Mouse (Mus musculus) heart, postnatal 0 days (tissue): Measurements from ENCODE around the gene Olfr799. TPM values are rescaled to one million over a fixed set of nuclear protein-coding genes. Genes with fewer than 3 reads are reported as not detected.

Experiments
- ATAC-seq: fragments of 200-750 bp; cut with Nextera tagmentation; 2 replicates; pipeline ENCODE4 v1.8.0; 2017; ENCODE audit warnings: low read depth, moderate number of reproducible peaks, moderate library complexity; ENCODE audit not compliant: insufficient read depth
- DNase-seq: peaks from one replicate; pipeline ENCODE4 v3.0.0-alpha.2; 2016; ENCODE audit warnings: low spot score
- H3K27ac ChIP-seq: fragments of 300-500 bp; sonication (generic); 2 replicates; pipeline ENCODE4 v1.5.1; 2014; ENCODE audit warnings: low read depth, mild to moderate bottlenecking
- H3K27me3 ChIP-seq: fragments of 300-500 bp; sonication (generic); 2 replicates; pipeline ENCODE4 v1.6.1; 2014; ENCODE audit warnings: low read length, mixed read lengths; ENCODE audit not compliant: control insufficient read depth, insufficient read depth
- H3K36me3 ChIP-seq: fragments of 300-500 bp; sonication (generic); replicated peaks from 2 replicates; pipeline ENCODE4 v1.6.1; 2014; ENCODE audit warnings: low read length, mixed read lengths; ENCODE audit not compliant: control insufficient read depth, insufficient read depth
- H3K4me1 ChIP-seq: fragments of 300-500 bp; sonication (generic); 2 replicates; pipeline ENCODE4 v1.6.1; 2014; ENCODE audit warnings: antibody characterized with exemption; ENCODE audit not compliant: control insufficient read depth, insufficient read depth
- H3K4me2 ChIP-seq: fragments of 300-500 bp; sonication (generic); 2 replicates; pipeline ENCODE4 v1.6.1; 2014; ENCODE audit warnings: low read depth, mild to moderate bottlenecking, low read length, moderate library complexity
- H3K4me3 ChIP-seq: fragments of 300-500 bp; sonication (generic); 2 replicates; pipeline ENCODE4 v1.5.1; 2014; ENCODE audit warnings: low read depth, low read length
- H3K9ac ChIP-seq: fragments of 300-500 bp; sonication (generic); replicated peaks from 2 replicates; pipeline ENCODE4 v1.6.1; 2014; ENCODE audit warnings: low read depth, low read length, mixed read lengths
- H3K9me3 ChIP-seq: fragments of 300-500 bp; sonication (generic); replicated peaks from 2 replicates; pipeline ENCODE4 v1.6.1; 2016; ENCODE audit warnings: low read length; ENCODE audit not compliant: control insufficient read depth
- CTCF ChIP-seq: IDR thresholded peaks from 2 replicates; pipeline ENCODE4 v1.5.1; 2016; ENCODE audit warnings: antibody characterized with exemption, control low read depth, low read depth
- EP300 ChIP-seq: IDR thresholded peaks from 2 replicates; pipeline ENCODE4 v1.6.1; 2016; ENCODE audit warnings: antibody characterized with exemption, low read depth
- WGBS: fragments of 180-500 bp; shearing (Covaris S2); extraction: QIAGEN DNeasy Blood & Tissue Kit; methylation state at CpG from one replicate; pipeline ENCODE4 v1.1.7; 2014; 5-methylcytosine and 5-hydroxymethylcytosine counted together
- polyA plus RNA-seq: library from polyadenylated mRNA; unstranded; fragments of >200 nt; fragmentation: Nextera tagmentation; extraction: Ambion mirVana; gene quantifications from 2 replicates; pipeline ENCODE4 v1.2.1, GENCODE M21; 2015
- total RNA-seq: library from RNA; depleted of rRNA; stranded (reverse); fragments of >200 nt; gene quantifications from 2 replicates; pipeline ENCODE4 v1.2.3, GENCODE M21; 2014; ENCODE audit warnings: low replicate concordance; rRNA removed

The Olfr799 gene
- total and polyA plus RNA-seq, 2 experiments from 2014 or later: not detected

GRCm38 (mm10) chr10:129657394-129657793 lies 20.1 kb downstream of the Olfr799 start, which contains the start of gene Olfr800:
Gene Olfr800, plus strand, starts transcription at chr10:129657694.
- TF ChIP-seq CTCF (no peak), EP300 (no peak)
- H3K36me3 ChIP-seq: no peaks in the 10 kb centered on the region
- no peak for ATAC-seq
- H3K9ac ChIP-seq: no peak within 1 kb of the TSS
- H3K27ac ChIP-seq: no peak within 1 kb of the TSS
- H3K9me3 ChIP-seq: no peaks in the 10 kb centered on the region
- H3K27me3 ChIP-seq: no peaks in the 10 kb centered on the region
- H3K4me2 ChIP-seq: no peak within 1 kb of the TSS
- H3K4me1 ChIP-seq: no peaks in the 10 kb centered on the region
- DNase-seq: no peak
- no peak within 1 kb of the TSS for H3K4me3 ChIP-seq

- Histone ChIP-seq H3K4me3 (no peak within 1 kb of the TSS), H3K9ac (no peak within 1 kb of the TSS), H3K36me3 (no peaks in the 10 kb centered on the region), H3K27me3 (no peaks in the 10 kb centered on the region), H3K4me1 (no peaks in the 10 kb centered on the region), H3K27ac (no peak within 1 kb of the TSS), H3K4me2 (no peak within 1 kb of the TSS), H3K9me3 (no peaks in the 10 kb centered on the region)
- DNase-seq (no peak), ATAC-seq (no peak)
- WGBS: 56% methylated on average over 1 of the region's 1 CpGs
- TF ChIP-seq EP300: no peak
- no peak for TF ChIP-seq CTCF
Measured at GRCm38 (mm10) chr10:129673765-129674164, 36.5 kb downstream of the Olfr799 start, which contains the start of gene Olfr801. Gene Olfr801, minus strand, starts transcription at chr10:129673865.

GRCm38 (mm10) chr10:129688069-129688468 lies 50.8 kb downstream of the Olfr799 start, which contains the start of gene Olfr802:
Gene Olfr802, minus strand, starts transcription at chr10:129688169.
- ATAC-seq (no peak), DNase-seq (no peak)
- H3K9ac ChIP-seq: no peak within 1 kb of the TSS
- no peak within 1 kb of the TSS for H3K4me2 ChIP-seq
- no peaks in the 10 kb centered on the region for H3K36me3 ChIP-seq
- TF ChIP-seq CTCF (no peak), EP300 (no peak)
- whole genome bisulfite sequencing: 46% methylated on average over 1 of the region's 1 CpGs
- no peaks in the 10 kb centered on the region for H3K9me3 ChIP-seq
- H3K4me3 ChIP-seq: no peak within 1 kb of the TSS
- H3K27me3 ChIP-seq: no peaks in the 10 kb centered on the region
- no peaks in the 10 kb centered on the region for H3K4me1 ChIP-seq
- no peak within 1 kb of the TSS for H3K27ac ChIP-seq

- ATAC-seq (no peak), DNase-seq (no peak)
- Histone ChIP-seq H3K36me3 (no peaks in the 10 kb centered on the region), H3K9me3 (no peaks in the 10 kb centered on the region), H3K27ac (no peak within 1 kb of the TSS), H3K4me3 (no peak within 1 kb of the TSS), H3K9ac (no peak within 1 kb of the TSS), H3K27me3 (no peaks in the 10 kb centered on the region), H3K4me1 (no peaks in the 10 kb centered on the region), H3K4me2 (no peak within 1 kb of the TSS)
- 54% methylated on average over 2 of the region's 2 CpGs for WGBS
- no peak for TF ChIP-seq CTCF
- TF ChIP-seq EP300: no peak
Measured at GRCm38 (mm10) chr10:129694186-129694585, 56.9 kb downstream of the Olfr799 start, which contains the start of gene Olfr803. Gene Olfr803, minus strand, starts transcription at chr10:129694286.

Other genes with a start within 250 kb of the Olfr799 start
- not detected in 2 replicates for gene Olfr785, start 232.1 kb upstream of the Olfr799 start, total RNA-seq
- gene Olfr785, start 232.1 kb upstream of the Olfr799 start, polyA plus RNA-seq: not detected in 2 replicates
- gene Olfr786, start 210.2 kb upstream of the Olfr799 start, total RNA-seq: not detected in 2 replicates
- not detected in 2 replicates for gene Olfr786, start 210.2 kb upstream of the Olfr799 start, polyA plus RNA-seq
- not detected in 2 replicates for gene Olfr787, start 175.6 kb upstream of the Olfr799 start, total RNA-seq
- gene Olfr787, start 175.6 kb upstream of the Olfr799 start, polyA plus RNA-seq: not detected in 2 replicates
- gene Olfr788, start 166.5 kb upstream of the Olfr799 start, total RNA-seq: not detected in 2 replicates
- gene Olfr788, start 166.5 kb upstream of the Olfr799 start, polyA plus RNA-seq: not detected in 2 replicates
- not detected in 2 replicates for gene Olfr789, start 152.7 kb upstream of the Olfr799 start, total RNA-seq
- gene Olfr789, start 152.7 kb upstream of the Olfr799 start, polyA plus RNA-seq: not detected in 2 replicates
- gene Olfr790, start 139.0 kb upstream of the Olfr799 start, total RNA-seq: not detected in 2 replicates
- gene Olfr790, start 139.0 kb upstream of the Olfr799 start, polyA plus RNA-seq: not detected in 2 replicates
- gene Olfr791, start 115.7 kb upstream of the Olfr799 start, total RNA-seq: not detected in 2 replicates
- not detected in 2 replicates for gene Olfr791, start 115.7 kb upstream of the Olfr799 start, polyA plus RNA-seq
- gene Olfr792, start 98.3 kb upstream of the Olfr799 start, total RNA-seq: not detected in 2 replicates
- gene Olfr792, start 98.3 kb upstream of the Olfr799 start, polyA plus RNA-seq: not detected in 2 replicates
- gene Olfr794, start 69.8 kb upstream of the Olfr799 start, total RNA-seq: not detected in 2 replicates
- not detected in 2 replicates for gene Olfr794, start 69.8 kb upstream of the Olfr799 start, polyA plus RNA-seq
- not detected in 2 replicates for gene Olfr796, start 24.9 kb upstream of the Olfr799 start, total RNA-seq
- not detected in 2 replicates for gene Olfr796, start 24.9 kb upstream of the Olfr799 start, polyA plus RNA-seq
- not detected in 2 replicates for gene Olfr798, start 9.6 kb upstream of the Olfr799 start, total RNA-seq
- gene Olfr798, start 9.6 kb upstream of the Olfr799 start, polyA plus RNA-seq: not detected in 2 replicates
- gene Olfr800, start 20.2 kb downstream of the Olfr799 start, total RNA-seq: not detected in 2 replicates
- not detected in 2 replicates for gene Olfr800, start 20.2 kb downstream of the Olfr799 start, polyA plus RNA-seq
- not detected in 2 replicates for gene Olfr801, start 36.4 kb downstream of the Olfr799 start, total RNA-seq
- not detected in 2 replicates for gene Olfr801, start 36.4 kb downstream of the Olfr799 start, polyA plus RNA-seq
- not detected in 2 replicates for gene Olfr802, start 50.7 kb downstream of the Olfr799 start, total RNA-seq
- gene Olfr802, start 50.7 kb downstream of the Olfr799 start, polyA plus RNA-seq: not detected in 2 replicates
- gene Olfr803, start 56.8 kb downstream of the Olfr799 start, total RNA-seq: not detected in 2 replicates
- not detected in 2 replicates for gene Olfr803, start 56.8 kb downstream of the Olfr799 start, polyA plus RNA-seq
- not detected in 2 replicates for gene Olfr804, start 65.7 kb downstream of the Olfr799 start, total RNA-seq
- not detected in 2 replicates for gene Olfr804, start 65.7 kb downstream of the Olfr799 start, polyA plus RNA-seq
- gene Olfr805, start 91.9 kb downstream of the Olfr799 start, total RNA-seq: not detected in 2 replicates
- gene Olfr805, start 91.9 kb downstream of the Olfr799 start, polyA plus RNA-seq: not detected in 2 replicates
- gene Olfr806, start 104.4 kb downstream of the Olfr799 start, total RNA-seq: not detected in 2 replicates
- gene Olfr806, start 104.4 kb downstream of the Olfr799 start, polyA plus RNA-seq: not detected in 2 replicates
- gene Olfr807, start 120.3 kb downstream of the Olfr799 start, total RNA-seq: not detected in 2 replicates
- gene Olfr807, start 120.3 kb downstream of the Olfr799 start, polyA plus RNA-seq: not detected in 2 replicates
- gene Olfr808, start 128.0 kb downstream of the Olfr799 start, total RNA-seq: not detected in 2 replicates
- not detected in 2 replicates for gene Olfr808, start 128.0 kb downstream of the Olfr799 start, polyA plus RNA-seq
- not detected in 2 replicates for gene Olfr809, start 137.2 kb downstream of the Olfr799 start, total RNA-seq
- gene Olfr809, start 137.2 kb downstream of the Olfr799 start, polyA plus RNA-seq: not detected in 2 replicates
- gene Olfr810, start 157.4 kb downstream of the Olfr799 start, total RNA-seq: not detected in 2 replicates
- gene Olfr810, start 157.4 kb downstream of the Olfr799 start, polyA plus RNA-seq: not detected in 2 replicates
- not detected in 2 replicates for gene Olfr811, start 166.9 kb downstream of the Olfr799 start, total RNA-seq
- not detected in 2 replicates for gene Olfr811, start 166.9 kb downstream of the Olfr799 start, polyA plus RNA-seq
- gene Olfr812, start 208.6 kb downstream of the Olfr799 start, total RNA-seq: not detected in 2 replicates
- not detected in 2 replicates for gene Olfr812, start 208.6 kb downstream of the Olfr799 start, polyA plus RNA-seq
- not detected in 2 replicates for gene Olfr813, start 217.9 kb downstream of the Olfr799 start, total RNA-seq
- gene Olfr813, start 217.9 kb downstream of the Olfr799 start, polyA plus RNA-seq: not detected in 2 replicates
- gene Olfr814, start 242.4 kb downstream of the Olfr799 start, total RNA-seq: not detected in 2 replicates
- not detected in 2 replicates for gene Olfr814, start 242.4 kb downstream of the Olfr799 start, polyA plus RNA-seq